Mouse (Mus musculus) heart, adult 2 months (tissue): ENCODE results near the gene Mien1. TPM values are rescaled to one million over a fixed set of nuclear protein-coding genes. Genes with fewer than 3 reads are reported as not detected.

Experiments
- DNase-seq, 2 experiments: peaks; one replicate each; pipeline ENCODE4 v3.0.0; 2021
- H3K27ac ChIP-seq: fragments of 200-600 bp; 2 replicates; pipeline ENCODE4 v1.8.1; 2022
- H3K27me3 ChIP-seq: fragments of 200-500 bp; 2 replicates; pipeline ENCODE4 v1.6.1; 2012; ENCODE audit warnings: mild to moderate bottlenecking, low read length, inconsistent platforms, mixed read lengths; ENCODE audit not compliant: control insufficient read depth, insufficient read depth
- H3K36me3 ChIP-seq: fragments of 200-500 bp; 2 replicates; pipeline ENCODE4 v1.6.1; 2012; ENCODE audit warnings: low read length, inconsistent platforms; ENCODE audit not compliant: control insufficient read depth, insufficient read depth
- H3K4me1 ChIP-seq: fragments of 200-500 bp; 2 replicates; pipeline ENCODE4 v1.6.1; 2011; ENCODE audit warnings: low read length; ENCODE audit not compliant: control insufficient read depth, insufficient read depth
- H3K4me3 ChIP-seq: fragments of 200-600 bp; 2 replicates; pipeline ENCODE4 v1.8.1; 2022
- H3K79me2 ChIP-seq: fragments of 200-500 bp; replicated peaks from 2 replicates; pipeline ENCODE4 v1.6.1; 2012; ENCODE audit warnings: mild to moderate bottlenecking, inconsistent platforms, low read length, moderate library complexity, mixed read lengths; ENCODE audit not compliant: control insufficient read depth, insufficient read depth
- H3K9ac ChIP-seq: fragments of 200-500 bp; 2 replicates; pipeline ENCODE4 v1.6.1; 2012; ENCODE audit warnings: low read depth, mild to moderate bottlenecking, control low read depth, inconsistent platforms, low read length, mixed read lengths
- CTCF ChIP-seq: fragments of 200-600 bp; IDR thresholded peaks from 2 replicates; pipeline ENCODE4 v1.8.1; 2022; ENCODE audit warnings: antibody characterized with exemption, mild to moderate bottlenecking, moderate library complexity
- EP300 ChIP-seq: fragments of 200-500 bp; IDR thresholded peaks from 2 replicates; pipeline ENCODE4 v1.6.1; 2011; ENCODE audit warnings: low read depth, low read length, control low read depth; ENCODE audit not compliant: insufficient read depth
- POLR2A ChIP-seq: fragments of 200-500 bp; IDR thresholded peaks from 2 replicates; pipeline ENCODE4 v1.6.1; 2011; ENCODE audit warnings: mild to moderate bottlenecking, low read depth, low read length, control low read depth; ENCODE audit not compliant: insufficient read depth
- WGBS: fragments of 180-500 bp; shearing (Covaris S2); methylation state at CpG from one replicate; pipeline ENCODE4 v1.1.7; 2018; 5-methylcytosine and 5-hydroxymethylcytosine counted together
- intact Hi-C: fragments of 180-260 bp; cut with DNase I; formaldehyde crosslinking; loops from one replicate; pipeline ENCODE4 v1.15.1; 2025
- polyA plus RNA-seq: library from polyadenylated mRNA; depleted of rRNA; stranded (reverse); fragments of >200 nt; gene quantifications from 2 replicates; pipeline ENCODE4 v1.2.3, GENCODE M21; 2012
- total RNA-seq, 2 experiments: library from RNA; stranded (reverse); gene quantifications; 2 replicates each; pipeline ENCODE4 v1.2.3; 2021

The Mien1 gene
- total and polyA plus RNA-seq, 3 experiments: 53.5 to 63.6 (median 61.6) TPM

DNA sequence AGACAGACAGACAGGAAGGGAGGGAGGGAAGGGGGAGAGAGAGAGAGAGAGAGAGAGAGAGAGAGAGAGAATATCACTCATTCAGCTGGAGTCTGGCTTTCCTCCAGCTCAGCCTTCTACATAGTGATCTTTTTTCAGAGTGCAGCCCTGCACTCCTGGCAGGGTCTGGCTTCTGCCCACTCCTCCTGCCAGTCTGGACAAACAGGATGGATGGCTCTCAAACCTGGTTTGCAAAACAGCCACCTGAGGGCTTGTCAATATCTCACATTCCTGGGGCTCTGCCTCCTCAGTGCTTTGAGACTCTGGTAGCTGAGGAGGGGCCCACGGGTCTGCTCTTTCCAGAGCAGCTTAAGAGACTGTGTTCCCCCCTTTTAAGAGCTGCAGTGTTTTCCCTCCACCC, 6.4 kb upstream of the Mien1 start:
- TF ChIP-seq EP300: no peak
- no peak for TF ChIP-seq POLR2A
- no peak for TF ChIP-seq CTCF

DNA sequence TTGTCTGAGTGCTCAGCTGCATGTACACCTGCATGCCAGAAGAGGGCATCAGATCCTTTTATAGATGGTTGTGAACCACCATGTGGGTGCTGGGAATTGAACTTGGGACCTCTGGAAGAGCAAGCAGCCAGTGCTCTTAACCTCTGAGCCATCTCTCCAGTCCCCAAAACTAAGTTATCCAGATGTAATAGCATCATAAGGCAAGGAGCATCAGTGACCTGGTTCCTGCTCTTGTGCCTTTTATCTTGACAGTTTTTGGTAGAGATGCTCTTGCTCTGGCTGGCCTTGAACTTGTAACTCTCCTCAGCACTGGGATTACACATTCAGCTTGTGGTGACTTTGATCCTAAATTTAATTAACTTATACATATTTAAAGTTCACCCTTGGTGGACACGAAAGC, 4.9 kb upstream of the Mien1 start:
- Histone ChIP-seq H3K9ac (no peak overlapping the region), H3K79me2 (no peaks in the 10 kb centered on the region), H3K4me1 (no peaks in the 10 kb centered on the region), H3K27me3 (no peaks in the 10 kb centered on the region; the same call in 1 of the 2 replicates), H3K27ac (no peak overlapping the region), H3K4me3 (no peak overlapping the region), H3K36me3 (no peaks in the 10 kb centered on the region)
- intact Hi-C loops: no loop called here
- no peak for DNase-seq
- 90% methylated on average over 1 of the region's 1 CpGs for WGBS
- TF ChIP-seq CTCF: no peak
- no peak for TF ChIP-seq POLR2A
- TF ChIP-seq EP300: no peak

More for the DNA sequence above, 6.4 kb upstream of the Mien1 start:
- H3K9ac ChIP-seq: no peak overlapping the region
- H3K27me3 ChIP-seq: no peaks in the 10 kb centered on the region; the same call in 1 of the 2 replicates
- H3K27ac ChIP-seq: no peak overlapping the region
- DNase-seq: no peak
- no peaks in the 10 kb centered on the region for H3K79me2 ChIP-seq
- no peaks in the 10 kb centered on the region for H3K4me1 ChIP-seq
- no peak overlapping the region for H3K4me3 ChIP-seq
- H3K36me3 ChIP-seq: no peaks in the 10 kb centered on the region
- intact Hi-C loops: no loop called here
- WGBS: 38% methylated on average over 1 of the region's 1 CpGs

DNA sequence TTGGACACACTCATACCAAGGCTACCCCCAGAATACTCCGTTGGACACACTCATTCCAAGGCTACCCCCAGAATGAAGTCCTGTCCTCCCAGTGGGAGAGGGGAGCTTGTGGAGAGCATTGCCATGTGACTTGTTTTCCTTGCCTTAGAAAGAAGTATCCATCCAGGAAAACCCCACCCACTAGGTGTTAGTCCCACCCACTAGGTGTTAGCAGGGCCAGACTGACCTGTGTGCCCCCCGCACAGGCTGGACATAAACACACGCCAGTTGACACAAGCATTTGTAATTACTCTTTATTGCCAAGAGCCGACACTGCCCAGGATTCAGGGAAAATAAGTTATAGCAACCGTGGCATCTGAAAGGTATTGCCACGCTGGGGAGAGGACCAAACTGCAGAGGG, 1.4 kb downstream of the Mien1 start:
- no peaks in the 10 kb centered on the region for H3K27me3 ChIP-seq
- TF ChIP-seq CTCF (no peak), EP300 (no peak), POLR2A (no peak)
- no peaks in the 10 kb centered on the region for H3K79me2 ChIP-seq
- intact Hi-C loops: loop anchor here (1.0 kb wide), 1 partner anchor 22 kb away; no protein-coding TSS in a partner anchor
- DNase-seq: no peak
- H3K36me3 ChIP-seq: no peaks in the 10 kb centered on the region
- no peak overlapping the region for H3K9ac ChIP-seq
- H3K4me1 ChIP-seq: no peaks in the 10 kb centered on the region; the same call in 1 of the 2 replicates
- H3K27ac ChIP-seq: no peak overlapping the region
- no peak overlapping the region for H3K4me3 ChIP-seq
- 88% methylated on average over 6 of the region's 6 CpGs for WGBS

DNA sequence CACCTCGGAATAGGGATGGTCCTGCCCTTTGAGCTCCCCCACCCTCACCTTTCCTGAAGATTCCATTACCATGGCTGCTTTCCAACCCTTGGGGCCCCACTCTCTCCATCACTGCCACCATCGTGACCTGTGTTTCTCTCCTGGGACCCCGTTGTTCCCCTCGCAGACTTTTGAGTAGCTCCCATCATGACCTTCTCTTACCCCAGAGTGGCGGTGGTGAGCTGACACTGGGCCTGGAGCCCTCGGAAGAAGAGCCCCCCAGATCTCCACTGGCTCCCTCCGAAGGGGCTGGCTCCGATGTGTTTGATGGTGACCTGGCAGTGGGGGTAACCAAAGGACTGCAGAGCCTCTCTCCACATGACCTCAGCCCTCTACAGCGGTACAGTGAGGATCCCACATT, 3.1 kb downstream of the Mien1 start:
- Histone ChIP-seq H3K9ac (no peak overlapping the region), H3K79me2 (no peaks in the 10 kb centered on the region), H3K27ac (no peak overlapping the region), H3K4me3 (no peak overlapping the region), H3K36me3 (no peaks in the 10 kb centered on the region), H3K27me3 (no peaks in the 10 kb centered on the region), H3K4me1 (no peaks in the 10 kb centered on the region; the same call in 1 of the 2 replicates)
- no peak for DNase-seq
- no peak for TF ChIP-seq POLR2A
- no peak for TF ChIP-seq EP300
- no peak for TF ChIP-seq CTCF
- intact Hi-C loops: no loop called here
- 88% methylated on average over 9 of the region's 9 CpGs for WGBS

DNA sequence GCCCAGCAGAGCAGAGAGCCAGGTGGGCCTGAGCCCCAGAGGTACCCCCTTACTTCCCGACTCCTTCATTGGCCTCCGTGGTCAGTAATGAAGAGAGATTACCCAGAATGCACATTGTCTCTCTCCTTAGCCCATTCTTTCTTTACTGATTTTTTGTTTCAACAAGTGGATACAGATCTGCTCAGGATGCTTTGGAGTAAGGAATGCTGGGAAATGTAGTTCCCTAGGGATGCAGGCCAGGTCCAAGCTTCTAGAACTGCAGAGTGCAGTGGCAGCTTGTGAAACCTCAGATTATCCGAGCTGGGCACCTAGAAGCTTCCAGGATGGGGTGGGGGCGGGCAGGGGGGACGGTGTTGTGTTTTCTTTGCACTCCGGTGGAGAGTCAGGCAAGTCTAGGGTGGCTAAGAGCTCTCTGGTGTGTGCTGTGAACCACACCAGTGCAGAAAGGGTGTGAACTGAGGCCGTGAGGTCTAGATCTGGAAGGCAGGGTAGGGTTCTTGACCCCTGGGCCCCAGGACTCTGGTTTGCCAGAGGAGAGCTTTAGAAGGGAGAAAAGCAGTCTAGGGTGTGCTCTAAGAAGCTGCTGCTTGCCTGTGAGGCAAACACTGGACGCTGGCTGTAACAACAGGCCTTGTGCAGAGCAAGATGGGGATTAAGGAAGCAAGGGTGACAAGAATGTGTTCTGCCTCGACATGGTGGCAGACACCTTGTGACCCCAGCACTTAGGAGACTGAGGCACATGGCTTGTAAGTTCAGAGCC, 6.9 kb downstream of the Mien1 start:
- Histone ChIP-seq H3K9ac (no peak overlapping the region), H3K4me3 (no peak overlapping the region), H3K4me1 (no peaks in the 10 kb centered on the region), H3K79me2 (no peaks in the 10 kb centered on the region), H3K27me3 (no peaks in the 10 kb centered on the region), H3K27ac (no peak overlapping the region), H3K36me3 (no peaks in the 10 kb centered on the region)
- TF ChIP-seq POLR2A (no peak), EP300 (no peak), CTCF (no peak)
- intact Hi-C loops: no loop called here
- WGBS: 81% methylated on average over 9 of the region's 9 CpGs
- DNase-seq: no peak

DNA sequence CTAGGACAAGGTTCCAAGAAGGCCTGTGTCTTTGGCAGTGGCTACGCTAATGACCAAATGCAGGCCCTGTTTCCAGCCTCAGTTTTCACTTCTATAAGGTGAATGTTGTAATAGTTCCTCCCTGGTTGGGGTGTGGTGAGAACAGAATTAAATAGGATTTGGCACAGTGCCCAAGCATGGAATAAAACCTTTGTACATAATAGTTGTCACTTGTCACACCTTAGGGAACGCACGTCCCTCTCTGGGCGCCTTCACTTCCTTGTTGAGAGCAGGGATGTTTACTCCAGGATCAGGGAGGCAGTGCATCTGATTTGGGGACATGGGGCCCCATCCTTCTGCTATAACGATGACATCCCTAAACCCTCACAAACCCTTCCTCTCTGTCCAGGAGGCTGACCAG, 10.4 kb downstream of the Mien1 start:
- TF ChIP-seq POLR2A (no peak), CTCF (no peak), EP300 (no peak)
- H3K79me2 ChIP-seq: no peaks in the 10 kb centered on the region
- H3K9ac ChIP-seq: no peak overlapping the region
- no peaks in the 10 kb centered on the region for H3K4me1 ChIP-seq
- no peak for DNase-seq
- H3K27ac ChIP-seq: no peak overlapping the region
- H3K4me3 ChIP-seq: no peak overlapping the region
- no peaks in the 10 kb centered on the region for H3K27me3 ChIP-seq
- WGBS: 71% methylated on average over 5 of the region's 5 CpGs
- H3K36me3 ChIP-seq: no peaks in the 10 kb centered on the region
- intact Hi-C loops: no loop called here
